Mouse (Mus musculus): ENCODE results near the gene Dock1. TPM values are rescaled to one million over a fixed set of nuclear protein-coding genes. Genes with fewer than 3 reads are reported as not detected.

Dock1 gene
- total and polyA plus RNA-seq, 2 experiments from 2014 or later: 8.0 to 15.2 TPM

GRCm38 (mm10) chr7:134702481-134702880 is 32.0 kb downstream of the Dock1 start:
- Histone ChIP-seq H3K27me3 (ENCODE audit: insufficient read depth, low read length) (no peaks in the 10 kb centered on the region), H3K4me2 (ENCODE audit: low read depth, low read length) (no peak overlapping the region), H3K4me1 (ENCODE audit: insufficient read depth, low read length) (peaks cover 9% of the 10 kb centered on the region), H3K4me3 (ENCODE audit: low read length) (no peak overlapping the region), H3K27ac (no peak overlapping the region), H3K36me3 (ENCODE audit: insufficient read depth, low read length) (no peaks in the 10 kb centered on the region), H3K9ac (replicated peaks; ENCODE audit: low read length) (no peak overlapping the region), H3K9me3 (ENCODE audit: low read length) (no peaks in the 10 kb centered on the region)
- 59% methylated on average over 5 of the region's 5 CpGs for WGBS
- DNase-seq (ENCODE audit: low spot score) (peak; percentile 24), ATAC-seq (no peak)
- TF ChIP-seq CTCF (IDR thresholded peaks at IDR 0.05; ENCODE audit: low read depth): no peak

GRCm38 (mm10) chr7:134703704-134704103 is 33.2 kb downstream of the Dock1 start:
- WGBS: 83% methylated on average over 2 of the region's 2 CpGs
- no peak overlapping the region for H3K27ac ChIP-seq
- H3K4me2 ChIP-seq (ENCODE audit: low read depth, low read length): no peak overlapping the region
- peaks cover 6% of the 10 kb centered on the region for H3K4me1 ChIP-seq (ENCODE audit: insufficient read depth, low read length)
- no peak overlapping the region for H3K9ac ChIP-seq (replicated peaks; ENCODE audit: low read length)
- H3K4me3 ChIP-seq (ENCODE audit: low read length): no peak overlapping the region
- no peaks in the 10 kb centered on the region for H3K9me3 ChIP-seq (ENCODE audit: low read length)
- ATAC-seq: no peak
- no peak for TF ChIP-seq CTCF (IDR thresholded peaks at IDR 0.05; ENCODE audit: low read depth)
- no peaks in the 10 kb centered on the region for H3K36me3 ChIP-seq (ENCODE audit: insufficient read depth, low read length)
- no peak for DNase-seq (ENCODE audit: low spot score)
- H3K27me3 ChIP-seq (ENCODE audit: insufficient read depth, low read length): no peaks in the 10 kb centered on the region

GRCm38 (mm10) chr7:134709226-134709853 is 38.9 kb downstream of the Dock1 start:
- peak; percentile 96 for ATAC-seq
- TF ChIP-seq CTCF (IDR thresholded peaks at IDR 0.05; ENCODE audit: low read depth): no peak

GRCm38 (mm10) chr7:134711576-134711975 is 41.1 kb downstream of the Dock1 start:
- H3K4me2 ChIP-seq (ENCODE audit: low read depth, low read length): no peak overlapping the region
- H3K4me3 ChIP-seq (ENCODE audit: low read length): no peak overlapping the region
- no peak overlapping the region for H3K27ac ChIP-seq
- no peaks in the 10 kb centered on the region for H3K36me3 ChIP-seq (ENCODE audit: insufficient read depth, low read length)
- no peaks in the 10 kb centered on the region for H3K9me3 ChIP-seq (ENCODE audit: low read length)
- no peaks in the 10 kb centered on the region; the same call in 1 of the 2 replicates for H3K4me1 ChIP-seq (ENCODE audit: insufficient read depth, low read length)
- 100% methylated on average over 1 of the region's 1 CpGs for WGBS
- no peak overlapping the region for H3K9ac ChIP-seq (replicated peaks; ENCODE audit: low read length)
- ATAC-seq (no peak), DNase-seq (ENCODE audit: low spot score) (no peak)
- H3K27me3 ChIP-seq (ENCODE audit: insufficient read depth, low read length): no peaks in the 10 kb centered on the region
- peak; percentile 37 for TF ChIP-seq CTCF (IDR thresholded peaks at IDR 0.05; ENCODE audit: low read depth)

More at GRCm38 (mm10) chr7:134709226-134709853, 38.9 kb downstream of the Dock1 start:
- Histone ChIP-seq H3K4me3 (ENCODE audit: low read length) (no peak overlapping the region), H3K27ac (peak overlapping the region; percentile 75; the same call in 1 of the 2 replicates), H3K9me3 (ENCODE audit: low read length) (no peaks in the 10 kb centered on the region), H3K36me3 (ENCODE audit: insufficient read depth, low read length) (no peaks in the 10 kb centered on the region), H3K4me1 (ENCODE audit: insufficient read depth, low read length) (peaks cover 6% of the 10 kb centered on the region), H3K4me2 (ENCODE audit: low read depth, low read length) (no peak overlapping the region), H3K27me3 (ENCODE audit: insufficient read depth, low read length) (no peaks in the 10 kb centered on the region), H3K9ac (replicated peaks; ENCODE audit: low read length) (no peak overlapping the region)
- 24% methylated on average over 5 of the region's 5 CpGs for WGBS
- peak; percentile 80 for DNase-seq (ENCODE audit: low spot score)

- Histone ChIP-seq H3K4me3 (ENCODE audit: low read length) (no peak overlapping the region), H3K27ac (no peak overlapping the region), H3K9me3 (ENCODE audit: low read length) (no peaks in the 10 kb centered on the region), H3K4me2 (ENCODE audit: low read depth, low read length) (no peak overlapping the region), H3K27me3 (ENCODE audit: insufficient read depth, low read length) (no peaks in the 10 kb centered on the region), H3K9ac (replicated peaks; ENCODE audit: low read length) (no peak overlapping the region), H3K4me1 (ENCODE audit: insufficient read depth, low read length) (no peaks in the 10 kb centered on the region), H3K36me3 (ENCODE audit: insufficient read depth, low read length) (no peaks in the 10 kb centered on the region)
- no peak for ATAC-seq
- TF ChIP-seq CTCF (IDR thresholded peaks at IDR 0.05; ENCODE audit: low read depth): no peak
- DNase-seq (ENCODE audit: low spot score): no peak
- 75% methylated on average over 3 of the region's 3 CpGs for WGBS
Observed at GRCm38 (mm10) chr7:134719406-134719805, 49.0 kb downstream of the Dock1 start.

- no peak overlapping the region for H3K27ac ChIP-seq
- no peaks in the 10 kb centered on the region for H3K27me3 ChIP-seq (ENCODE audit: insufficient read depth, low read length)
- H3K9me3 ChIP-seq (ENCODE audit: low read length): no peaks in the 10 kb centered on the region
- H3K36me3 ChIP-seq (ENCODE audit: insufficient read depth, low read length): no peaks in the 10 kb centered on the region
- H3K4me2 ChIP-seq (ENCODE audit: low read depth, low read length): no peak overlapping the region
- 95% methylated on average over 7 of the region's 7 CpGs for WGBS
- no peak overlapping the region for H3K4me3 ChIP-seq (ENCODE audit: low read length)
- ATAC-seq: no peak
- no peaks in the 10 kb centered on the region for H3K4me1 ChIP-seq (ENCODE audit: insufficient read depth, low read length)
- no peak overlapping the region for H3K9ac ChIP-seq (replicated peaks; ENCODE audit: low read length)
- DNase-seq (ENCODE audit: low spot score): no peak
- TF ChIP-seq CTCF (IDR thresholded peaks at IDR 0.05; ENCODE audit: low read depth): no peak
Observed at GRCm38 (mm10) chr7:134722361-134722760, 51.9 kb downstream of the Dock1 start.

GRCm38 (mm10) chr7:134722955-134723354 is 52.5 kb downstream of the Dock1 start:
- Histone ChIP-seq H3K9me3 (ENCODE audit: low read length) (no peaks in the 10 kb centered on the region), H3K9ac (replicated peaks; ENCODE audit: low read length) (no peak overlapping the region), H3K4me3 (ENCODE audit: low read length) (no peak overlapping the region), H3K4me2 (ENCODE audit: low read depth, low read length) (no peak overlapping the region), H3K36me3 (ENCODE audit: insufficient read depth, low read length) (no peaks in the 10 kb centered on the region), H3K27me3 (ENCODE audit: insufficient read depth, low read length) (no peaks in the 10 kb centered on the region), H3K27ac (no peak overlapping the region), H3K4me1 (ENCODE audit: insufficient read depth, low read length) (no peaks in the 10 kb centered on the region)
- DNase-seq (ENCODE audit: low spot score) (no peak), ATAC-seq (no peak)
- TF ChIP-seq CTCF (IDR thresholded peaks at IDR 0.05; ENCODE audit: low read depth): no peak
- WGBS: 91% methylated on average over 9 of the region's 9 CpGs

All from hindbrain, postnatal 0 days (tissue).